Mouse (Mus musculus) heart, embryonic 13.5 days (tissue): ENCODE measurements around the gene Olfr552. TPM values are rescaled to one million over a fixed set of nuclear protein-coding genes. Genes with fewer than 3 reads are reported as not detected.

Experiments
- ATAC-seq: fragments of 200-750 bp; cut with Nextera tagmentation; 2 replicates; pipeline ENCODE4 v1.8.0; 2017; ENCODE audit warnings: moderate TSS enrichment; ENCODE audit not compliant: insufficient number of reproducible peaks, low FRiP score, low TSS enrichment; ENCODE audit errors: extremely low read depth
- H3K27ac ChIP-seq: fragments of 300-500 bp; sonication (generic); replicated peaks from 2 replicates; pipeline ENCODE4 v1.5.1; 2015; ENCODE audit warnings: moderate library complexity, mild to moderate bottlenecking, inconsistent platforms
- H3K27me3 ChIP-seq: fragments of 300-500 bp; sonication (generic); replicated peaks from 2 replicates; pipeline ENCODE4 v1.6.1; 2015; ENCODE audit warnings: mild to moderate bottlenecking, inconsistent platforms
- H3K36me3 ChIP-seq: fragments of 300-500 bp; sonication (generic); 2 replicates; pipeline ENCODE4 v1.6.1; 2015; ENCODE audit warnings: mild to moderate bottlenecking, inconsistent platforms
- H3K4me1 ChIP-seq: fragments of 300-500 bp; sonication (generic); 2 replicates; pipeline ENCODE4 v1.6.1; 2015; ENCODE audit warnings: inconsistent platforms
- H3K4me2 ChIP-seq: fragments of 300-500 bp; sonication (generic); 2 replicates; pipeline ENCODE4 v1.6.1; 2015; ENCODE audit warnings: inconsistent platforms, mild to moderate bottlenecking, moderate library complexity
- H3K4me3 ChIP-seq: fragments of 300-500 bp; sonication (generic); 2 replicates; pipeline ENCODE4 v1.5.1; 2015; ENCODE audit warnings: moderate library complexity, mild to moderate bottlenecking, inconsistent platforms
- H3K9ac ChIP-seq: fragments of 300-500 bp; sonication (generic); 2 replicates; pipeline ENCODE4 v1.6.1; 2015; ENCODE audit warnings: inconsistent platforms, mild to moderate bottlenecking, moderate library complexity
- H3K9me3 ChIP-seq: fragments of 300-500 bp; sonication (generic); 2 replicates; pipeline ENCODE4 v1.6.1; 2016; ENCODE audit warnings: inconsistent platforms
- WGBS: fragments of 180-500 bp; shearing (Covaris S2); methylation state at CpG from one replicate; pipeline ENCODE4 v1.1.7; 2015; ENCODE audit warnings: mixed read lengths; 5-methylcytosine and 5-hydroxymethylcytosine counted together
- polyA plus RNA-seq: library from polyadenylated mRNA; unstranded; fragments of >200 nt; fragmentation: Nextera tagmentation; extraction: Ambion mirVana; gene quantifications from 2 replicates; pipeline ENCODE4 v1.2.1, GENCODE M21; 2015

Gene Olfr552
- not detected in 2 replicates for polyA plus RNA-seq

DNA sequence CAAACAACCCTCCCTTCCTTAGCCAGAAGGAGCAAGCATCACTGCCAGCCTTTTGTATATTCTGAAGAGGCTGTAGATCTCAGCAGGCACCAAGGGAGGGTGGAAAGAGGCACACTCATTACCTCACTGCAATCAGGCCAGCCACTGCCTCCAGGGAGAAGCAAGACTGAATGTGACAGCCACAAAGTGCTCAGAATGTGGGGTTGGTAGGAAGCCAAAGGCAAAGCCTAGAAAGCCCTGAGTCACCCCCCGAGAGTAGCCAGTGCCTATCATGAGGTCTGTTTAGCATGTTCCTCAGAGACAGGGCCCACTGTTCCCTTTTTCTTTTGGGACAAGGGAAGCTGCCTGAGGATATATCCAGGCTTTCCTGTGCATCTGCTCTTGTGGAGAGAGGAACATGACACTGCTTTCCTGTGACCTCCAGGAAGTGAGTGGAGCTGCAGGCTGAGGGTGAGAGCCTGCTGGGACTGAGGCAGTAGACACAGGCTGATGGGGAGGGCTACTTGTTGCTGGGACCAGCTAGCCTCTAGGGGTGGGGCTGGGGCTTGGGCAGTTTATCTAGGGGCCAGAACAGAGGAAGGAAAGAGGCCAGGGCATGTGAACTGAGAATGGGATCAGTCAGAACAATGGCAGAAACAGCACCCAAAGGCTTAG is at the start of gene Olfr552:
Gene Olfr552 (plus strand): TSS at position 393 of the 654 bp plus-strand sequence.
- H3K36me3 ChIP-seq, result no peaks in the 10 kb centered on the region
- no peaks in the 10 kb centered on the region for H3K27me3 ChIP-seq
- WGBS, result 33% methylated on average over 1 of the region's 1 CpGs
- no peaks in the 10 kb centered on the region for H3K9me3 ChIP-seq
- ATAC-seq, result no peak
- H3K4me1 ChIP-seq, result no peaks in the 10 kb centered on the region
- no peak within 1 kb of the TSS for H3K9ac ChIP-seq
- H3K4me2 ChIP-seq, result no peak within 1 kb of the TSS
- H3K4me3 ChIP-seq, result no peak within 1 kb of the TSS
- no peak within 1 kb of the TSS for H3K27ac ChIP-seq

DNA sequence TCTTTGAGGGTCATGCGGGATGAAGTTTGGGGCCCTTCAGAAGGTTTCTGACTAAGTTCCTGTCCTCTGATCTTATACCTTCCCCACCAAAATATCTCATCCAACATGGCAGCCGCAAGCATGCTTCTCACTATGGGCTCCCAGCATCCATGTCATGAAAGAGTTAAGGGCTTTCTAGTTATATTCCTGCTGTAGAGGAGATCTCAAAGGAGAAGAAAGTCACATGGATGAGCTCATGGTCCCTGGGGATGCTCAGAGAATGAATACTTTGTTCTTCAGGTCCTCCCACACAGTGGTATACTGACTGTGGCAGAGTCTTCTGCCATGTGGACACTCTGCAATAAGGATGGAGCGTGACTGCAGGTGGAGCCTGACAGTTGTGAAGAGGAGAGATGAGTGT is 48.0 kb upstream of the Olfr552 start, which contains the start of gene Olfr549:
Gene Olfr549 (plus strand): TSS at position 301 of the 400 bp plus-strand sequence.
- no peak within 1 kb of the TSS for H3K27ac ChIP-seq
- 83% methylated on average over 3 of the region's 3 CpGs for WGBS
- no peaks in the 10 kb centered on the region for H3K9me3 ChIP-seq
- no peak within 1 kb of the TSS for H3K4me2 ChIP-seq
- no peaks in the 10 kb centered on the region for H3K4me1 ChIP-seq
- no peaks in the 10 kb centered on the region for H3K36me3 ChIP-seq
- no peak within 1 kb of the TSS for H3K9ac ChIP-seq
- no peaks in the 10 kb centered on the region for H3K27me3 ChIP-seq
- ATAC-seq, result no peak
- H3K4me3 ChIP-seq, result no peak within 1 kb of the TSS

DNA sequence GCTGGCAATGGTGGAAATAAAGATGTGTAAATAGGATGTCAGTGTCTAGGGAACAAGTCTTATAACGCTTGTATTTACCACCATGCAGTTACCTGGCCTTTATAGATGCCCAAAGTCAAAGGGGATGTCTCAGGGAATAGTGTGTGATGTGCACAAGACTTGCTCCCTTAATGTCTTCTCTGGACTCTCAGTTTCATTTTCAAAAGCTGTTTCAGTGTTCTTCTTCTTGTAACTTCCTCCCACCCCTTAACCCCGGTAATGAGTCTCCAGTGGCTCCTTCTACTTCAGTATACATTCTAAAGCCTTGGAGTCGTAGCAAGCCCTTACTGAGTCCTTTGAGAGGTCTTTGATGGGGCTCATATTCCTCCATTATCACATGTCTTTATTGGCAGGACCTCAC is 44.3 kb upstream of the Olfr552 start:
- no peak overlapping the region for H3K4me3 ChIP-seq
- H3K27ac ChIP-seq, result no peak overlapping the region
- H3K27me3 ChIP-seq, result no peaks in the 10 kb centered on the region
- no peak overlapping the region for H3K4me2 ChIP-seq
- H3K9ac ChIP-seq, result no peak overlapping the region
- no peaks in the 10 kb centered on the region for H3K36me3 ChIP-seq
- 74% methylated on average over 3 of the region's 3 CpGs for WGBS
- no peaks in the 10 kb centered on the region for H3K9me3 ChIP-seq
- ATAC-seq, result no peak
- H3K4me1 ChIP-seq, result no peaks in the 10 kb centered on the region

DNA sequence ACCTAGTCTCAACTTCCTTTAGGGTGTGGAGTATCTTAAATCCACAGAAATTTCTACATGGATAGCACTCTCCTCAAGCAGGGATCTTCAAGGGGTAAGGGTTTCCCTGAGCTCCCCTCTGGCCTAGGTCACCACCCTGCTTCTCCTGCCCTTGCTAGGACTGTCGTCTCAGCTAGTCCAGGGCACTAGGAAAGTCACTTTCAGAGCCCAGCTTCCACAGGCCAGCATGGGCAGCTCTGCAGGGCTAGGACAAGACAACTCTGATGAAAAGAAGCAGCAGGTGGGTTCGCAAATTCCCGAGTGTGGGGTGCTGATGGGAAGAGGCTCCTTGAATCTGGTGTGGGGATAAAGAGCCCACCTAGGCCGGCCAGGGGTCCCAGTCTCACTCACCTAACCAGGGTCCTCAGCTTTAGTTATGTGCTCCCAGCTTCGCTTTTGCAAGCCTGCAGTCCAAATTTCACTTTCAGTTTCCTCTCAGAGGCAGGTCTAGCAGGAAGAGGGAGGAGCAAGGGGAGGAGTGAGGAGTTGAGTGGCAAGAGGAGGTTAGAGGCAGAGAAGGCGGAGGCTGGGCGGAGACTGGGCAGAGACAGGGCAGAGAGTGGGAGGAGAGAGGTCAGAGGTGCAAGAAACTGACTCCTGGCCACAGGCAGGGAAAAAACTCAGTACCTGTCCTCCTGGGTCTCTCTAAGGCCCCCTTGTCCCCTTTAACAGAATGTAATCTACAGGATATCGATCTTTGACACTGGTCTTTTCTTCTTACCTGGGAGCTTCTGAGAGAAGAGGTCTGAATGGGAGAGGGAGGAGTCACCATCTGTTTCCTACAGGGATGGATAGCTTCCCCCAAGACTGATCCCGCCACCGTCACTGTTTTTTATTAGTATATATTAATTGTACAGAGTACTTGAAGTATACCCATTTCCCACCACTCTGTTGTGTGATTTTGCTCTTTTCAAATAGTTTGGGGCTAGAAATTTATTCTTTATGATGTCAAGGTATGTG is 32.3 kb upstream of the Olfr552 start, which contains the start of gene Trim21:
Gene Trim21 (minus strand): TSS at position 488 of the 999 bp plus-strand sequence.
- Histone ChIP-seq H3K4me2 (peak within 1 kb of the TSS; percentile 81), H3K36me3 (peaks cover 1% of the 10 kb centered on the region; the same call in 1 of the 2 replicates), H3K9me3 (no peaks in the 10 kb centered on the region), H3K27ac (0 out of 2 replicates have a peak within 1 kb of the TSS, but pooled peaks have one; percentile 14), H3K4me3 (peak within 1 kb of the TSS; percentile 64), H3K9ac (peak within 1 kb of the TSS; percentile 83), H3K27me3 (no peaks in the 10 kb centered on the region), H3K4me1 (peaks cover 8% of the 10 kb centered on the region)
- peak; percentile 82; the same call in 1 of the 2 replicates for ATAC-seq
- whole genome bisulfite sequencing, result 21% methylated on average over 10 of the region's 10 CpGs

DNA sequence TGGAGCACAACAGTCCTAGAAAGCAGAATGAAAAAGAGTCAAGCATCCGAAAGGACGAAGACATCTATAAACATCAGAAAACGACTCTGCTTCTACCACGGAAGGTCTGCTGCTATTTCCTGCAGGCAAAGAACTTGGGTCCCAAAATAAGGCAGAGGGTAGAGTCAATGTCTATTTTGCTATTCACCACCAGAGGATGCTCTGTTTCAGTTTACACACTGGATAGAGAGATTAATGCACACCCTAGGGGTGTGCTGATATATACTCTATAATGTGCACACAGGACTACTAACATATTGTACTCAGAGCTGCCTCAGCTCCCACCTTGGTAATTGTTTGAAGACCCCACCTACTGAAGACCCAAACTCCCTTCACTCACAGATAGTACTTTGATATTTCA is 31.4 kb upstream of the Olfr552 start:
- Histone ChIP-seq H3K9me3 (no peaks in the 10 kb centered on the region), H3K4me3 (no peak overlapping the region), H3K36me3 (no peaks in the 10 kb centered on the region), H3K9ac (no peak overlapping the region), H3K27ac (no peak overlapping the region), H3K27me3 (no peaks in the 10 kb centered on the region), H3K4me1 (peaks cover 8% of the 10 kb centered on the region), H3K4me2 (no peak overlapping the region)
- ATAC-seq, result no peak
- 84% methylated on average over 4 of the region's 4 CpGs for WGBS

DNA sequence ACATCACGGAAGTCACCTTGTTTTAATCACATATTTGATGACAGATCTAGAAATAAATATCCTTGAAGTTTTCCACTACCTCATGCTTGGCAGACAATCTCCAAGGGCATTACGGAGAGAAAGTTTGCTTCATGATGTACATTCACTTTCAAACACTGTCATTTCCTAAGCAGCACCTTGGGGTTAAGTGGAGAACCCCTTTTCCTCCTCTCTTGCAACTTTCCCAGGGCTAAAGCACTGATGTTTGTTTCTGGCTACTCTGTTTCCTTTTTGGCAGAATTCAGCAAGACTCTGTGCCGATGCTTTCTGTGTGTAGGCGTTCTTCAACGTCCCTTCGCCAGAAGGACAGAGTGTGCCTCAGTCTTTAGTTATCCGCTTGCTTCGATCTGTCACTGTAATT is 26.4 kb upstream of the Olfr552 start, which contains the start of gene Olfr550:
Gene Olfr550 (plus strand): TSS at position 301 of the 400 bp plus-strand sequence.
- Histone ChIP-seq H3K4me3 (no peak within 1 kb of the TSS), H3K9me3 (no peaks in the 10 kb centered on the region), H3K27ac (no peak within 1 kb of the TSS), H3K4me1 (no peaks in the 10 kb centered on the region), H3K36me3 (no peaks in the 10 kb centered on the region), H3K27me3 (no peaks in the 10 kb centered on the region), H3K4me2 (no peak within 1 kb of the TSS), H3K9ac (no peak within 1 kb of the TSS)
- 80% methylated on average over 8 of the region's 8 CpGs for WGBS
- ATAC-seq, result no peak

DNA sequence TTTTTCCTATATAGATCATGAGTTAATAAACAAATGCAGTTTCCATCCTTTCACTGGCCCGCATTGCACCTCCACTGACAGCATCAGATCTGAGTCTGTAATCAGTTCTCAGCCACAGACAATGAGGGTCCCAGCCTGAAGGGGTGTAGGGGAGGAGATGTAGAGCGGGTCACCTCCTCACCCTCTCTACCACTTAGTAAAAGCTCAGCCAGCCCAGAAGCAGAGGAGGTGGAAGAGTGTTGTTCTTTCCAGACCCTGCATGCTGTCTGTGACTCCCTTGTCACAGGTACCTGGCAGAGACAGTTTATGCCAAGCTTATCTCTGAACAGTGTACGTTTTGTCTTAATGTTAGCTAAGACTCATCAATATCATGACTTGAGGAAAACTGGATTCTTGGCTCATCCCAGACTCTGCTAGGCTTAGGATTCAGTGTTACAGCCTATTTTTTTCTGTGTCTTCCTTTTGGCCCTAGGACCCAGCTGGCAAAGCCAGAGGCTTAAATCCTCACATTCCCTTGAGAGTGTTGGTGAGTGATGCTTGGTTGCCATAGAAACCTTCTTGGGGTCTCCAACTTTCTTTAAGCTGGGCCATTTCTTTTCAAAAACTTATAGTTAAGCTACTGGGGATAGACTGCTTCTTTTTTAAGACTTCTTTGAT is 24.3 kb upstream of the Olfr552 start:
- Histone ChIP-seq H3K9ac (no peak overlapping the region), H3K4me1 (no peaks in the 10 kb centered on the region), H3K27me3 (no peaks in the 10 kb centered on the region), H3K4me3 (no peak overlapping the region), H3K27ac (no peak overlapping the region), H3K9me3 (no peaks in the 10 kb centered on the region), H3K36me3 (no peaks in the 10 kb centered on the region), H3K4me2 (no peak overlapping the region)
- no peak for ATAC-seq
- 60% methylated on average over 3 of the region's 3 CpGs for WGBS

DNA sequence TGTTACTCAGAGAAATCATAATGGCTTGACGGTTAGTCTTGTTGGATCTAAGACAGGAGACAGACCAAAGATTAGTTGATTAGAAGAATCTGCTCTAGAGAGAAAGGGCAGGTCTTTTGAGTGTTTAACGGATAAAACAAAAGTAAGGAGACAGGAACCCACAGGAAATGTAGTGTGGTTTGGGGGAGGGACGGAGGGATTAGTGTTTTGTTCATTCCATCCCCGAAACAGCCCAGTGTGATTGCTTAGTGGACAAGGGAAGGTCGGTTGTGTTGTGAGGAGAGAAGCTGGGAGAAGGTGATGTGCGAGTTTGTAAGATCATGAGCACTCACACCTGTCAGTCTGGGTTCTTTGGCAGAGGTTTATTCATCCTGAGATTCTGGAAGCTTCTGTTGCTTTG is 21.6 kb upstream of the Olfr552 start:
- ATAC-seq, result no peak
- H3K4me3 ChIP-seq, result no peak overlapping the region
- H3K36me3 ChIP-seq, result no peaks in the 10 kb centered on the region
- no peaks in the 10 kb centered on the region for H3K27me3 ChIP-seq
- H3K4me2 ChIP-seq, result no peak overlapping the region
- H3K27ac ChIP-seq, result no peak overlapping the region
- WGBS, result 60% methylated on average over 6 of the region's 6 CpGs
- H3K4me1 ChIP-seq, result no peaks in the 10 kb centered on the region
- H3K9me3 ChIP-seq, result no peaks in the 10 kb centered on the region
- no peak overlapping the region for H3K9ac ChIP-seq

DNA sequence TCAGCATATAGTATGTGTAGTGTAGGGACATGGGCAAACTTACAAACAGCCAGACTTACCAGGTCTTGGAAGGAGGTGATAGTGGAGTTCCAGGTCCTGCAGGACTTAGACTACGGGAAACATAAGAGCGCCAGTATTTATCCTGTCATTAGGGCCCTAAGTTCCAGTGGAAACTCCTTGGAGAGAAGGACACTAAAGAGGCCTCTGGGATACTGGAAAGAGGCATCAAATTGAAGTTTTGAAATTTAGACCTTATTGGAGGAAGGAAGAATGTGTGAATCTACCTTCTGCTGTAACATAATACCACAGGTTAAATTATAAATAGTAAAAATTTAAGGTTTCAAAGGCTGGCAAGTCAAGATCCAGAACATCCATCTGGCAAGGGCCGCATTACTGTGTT is 5.8 kb upstream of the Olfr552 start, which contains the start of gene Olfr551:
Gene Olfr551 (minus strand): TSS at position 101 of the 400 bp plus-strand sequence.
- H3K27me3 ChIP-seq, result no peaks in the 10 kb centered on the region
- H3K27ac ChIP-seq, result no peak within 1 kb of the TSS
- no peak within 1 kb of the TSS for H3K4me2 ChIP-seq
- H3K4me3 ChIP-seq, result no peak within 1 kb of the TSS
- no peaks in the 10 kb centered on the region for H3K4me1 ChIP-seq
- no peak within 1 kb of the TSS for H3K9ac ChIP-seq
- H3K9me3 ChIP-seq, result no peaks in the 10 kb centered on the region
- no peak for ATAC-seq
- H3K36me3 ChIP-seq, result no peaks in the 10 kb centered on the region
- WGBS, result 87% methylated on average over 3 of the region's 3 CpGs

DNA sequence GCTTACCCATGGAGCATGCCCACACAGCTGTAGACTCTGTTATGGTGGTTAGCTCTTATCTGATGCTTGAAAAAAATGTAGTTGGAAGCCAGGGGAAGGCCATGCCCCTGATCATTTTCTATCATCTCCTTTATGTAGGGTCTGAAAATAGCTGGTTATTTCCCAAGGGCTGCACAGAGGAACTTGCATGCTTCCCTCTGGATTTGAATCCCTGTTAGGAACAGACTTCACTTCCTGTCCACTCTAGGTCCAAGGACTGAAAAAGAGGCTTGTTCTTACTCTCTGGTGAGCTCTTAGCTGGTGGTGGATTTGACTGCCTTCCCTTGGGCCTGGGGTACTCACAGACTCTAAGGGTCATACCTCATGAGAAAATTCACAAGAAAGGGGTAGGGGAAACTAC is 20.5 kb downstream of the Olfr552 start, which contains the start of gene Olfr553:
Gene Olfr553 (minus strand): TSS at position 101 of the 400 bp plus-strand sequence.
- no peak within 1 kb of the TSS for H3K4me2 ChIP-seq
- H3K4me3 ChIP-seq, result no peak within 1 kb of the TSS
- no peaks in the 10 kb centered on the region for H3K36me3 ChIP-seq
- no peak for ATAC-seq
- no peak within 1 kb of the TSS for H3K27ac ChIP-seq
- no peaks in the 10 kb centered on the region for H3K4me1 ChIP-seq
- no peak within 1 kb of the TSS for H3K9ac ChIP-seq
- no peaks in the 10 kb centered on the region for H3K9me3 ChIP-seq
- H3K27me3 ChIP-seq, result no peaks in the 10 kb centered on the region

DNA sequence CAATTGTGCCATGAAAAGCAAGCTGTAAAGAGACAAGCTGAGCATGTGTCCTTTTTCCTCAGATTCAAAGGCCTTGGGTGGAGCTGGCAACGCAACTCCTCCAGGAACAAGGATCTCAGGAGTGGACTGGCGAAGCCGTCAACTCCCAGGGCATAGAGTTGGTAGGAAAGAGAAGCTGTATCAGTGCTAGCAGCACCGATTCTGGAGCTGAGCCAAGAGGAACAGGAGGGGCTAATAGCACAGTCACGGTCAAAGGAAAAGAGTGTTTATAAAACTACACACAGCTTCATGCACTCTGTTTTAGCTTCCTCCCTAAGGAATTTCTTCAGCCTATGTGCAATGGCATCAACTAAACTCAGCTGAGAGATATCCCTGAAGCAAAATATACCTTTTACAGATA is 22.0 kb downstream of the Olfr552 start:
- no peaks in the 10 kb centered on the region for H3K4me1 ChIP-seq
- ATAC-seq, result no peak
- no peak overlapping the region for H3K27ac ChIP-seq
- no peak overlapping the region for H3K9ac ChIP-seq
- no peaks in the 10 kb centered on the region for H3K9me3 ChIP-seq
- 39% methylated on average over 5 of the region's 5 CpGs for WGBS
- no peak overlapping the region for H3K4me3 ChIP-seq
- H3K4me2 ChIP-seq, result no peak overlapping the region
- no peaks in the 10 kb centered on the region for H3K36me3 ChIP-seq
- H3K27me3 ChIP-seq, result no peaks in the 10 kb centered on the region
